Mouse (Mus musculus) adrenal gland, postnatal 36 days (tissue): ENCODE measurements around the gene Tubb4a. TPM values are rescaled to one million over a fixed set of nuclear protein-coding genes. Genes with fewer than 3 reads are reported as not detected.
"Not testable (repeated sequence)": the region's sequence is repeated elsewhere in the genome, so short reads cannot be mapped to it uniquely, and the experiment has no call there.

Source experiments
- DNase-seq, 2 experiments: peaks; one replicate each; pipeline ENCODE4 v3.0.0; 2021; ENCODE audit warnings: mixed read lengths in 1 of 2
- total RNA-seq, 2 experiments: library from RNA; stranded (reverse); gene quantifications; 2 replicates each; pipeline ENCODE4 v1.2.3; 2021

The Tubb4a gene
- total RNA-seq, 2 experiments from 2014 or later: 3.7 to 4.2 TPM

- peak; percentile 33 to 62 for DNase-seq
Observed at GRCm38 (mm10) chr17:57058891-57059485, 28.6 kb downstream of the Tubb4a start, which contains the start of gene Crb3. Gene Crb3 (plus strand): TSS chr17:57059105.

GRCm38 (mm10) chr17:57056246-57056645 lies 31.3 kb downstream of the Tubb4a start:
- DNase-seq: no peak

DNA sequence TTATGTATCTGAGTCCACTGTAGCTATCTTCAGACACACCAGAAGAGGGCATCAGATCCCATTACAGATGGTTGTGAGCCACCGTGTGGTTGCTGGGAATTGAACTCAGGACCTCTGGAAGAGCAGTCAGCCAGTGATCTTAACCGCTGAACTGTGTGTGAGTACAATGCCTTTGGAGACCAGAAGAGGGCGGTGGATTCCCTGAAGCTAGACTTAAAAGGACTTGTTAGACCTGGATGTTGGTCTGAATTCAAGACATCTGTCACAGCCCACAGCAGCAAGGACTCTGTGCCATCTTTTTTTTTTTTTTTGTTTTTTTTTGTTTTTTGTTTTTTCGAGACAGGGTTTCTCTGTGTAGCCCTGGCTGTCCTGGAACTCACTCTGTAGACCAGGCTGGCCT lies 35.9 kb downstream of the Tubb4a start:
- DNase-seq: not testable (repeated sequence)

GRCm38 (mm10) chr17:57048816-57049215 lies 38.8 kb downstream of the Tubb4a start:
- no peak for DNase-seq

DNA sequence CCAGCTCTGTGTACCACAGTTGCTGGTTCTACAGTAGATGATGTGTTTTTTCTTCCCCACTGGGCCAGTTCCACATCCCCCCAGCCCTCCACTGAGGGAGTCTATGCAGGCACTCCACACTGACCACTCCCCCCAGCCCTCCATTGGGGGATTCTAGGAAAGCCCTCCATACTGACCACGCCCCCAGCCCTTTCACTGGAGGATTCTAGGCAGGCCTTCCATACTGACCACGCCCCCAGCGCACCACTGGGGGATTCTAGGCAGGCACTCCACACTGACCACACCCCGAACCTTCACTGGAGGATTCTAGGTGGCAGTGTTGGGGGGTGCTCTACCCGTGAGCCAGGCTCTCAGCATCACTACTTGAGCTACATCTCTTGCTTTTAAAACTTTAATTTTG lies 40.2 kb downstream of the Tubb4a start:
- DNase-seq: no peak

DNA sequence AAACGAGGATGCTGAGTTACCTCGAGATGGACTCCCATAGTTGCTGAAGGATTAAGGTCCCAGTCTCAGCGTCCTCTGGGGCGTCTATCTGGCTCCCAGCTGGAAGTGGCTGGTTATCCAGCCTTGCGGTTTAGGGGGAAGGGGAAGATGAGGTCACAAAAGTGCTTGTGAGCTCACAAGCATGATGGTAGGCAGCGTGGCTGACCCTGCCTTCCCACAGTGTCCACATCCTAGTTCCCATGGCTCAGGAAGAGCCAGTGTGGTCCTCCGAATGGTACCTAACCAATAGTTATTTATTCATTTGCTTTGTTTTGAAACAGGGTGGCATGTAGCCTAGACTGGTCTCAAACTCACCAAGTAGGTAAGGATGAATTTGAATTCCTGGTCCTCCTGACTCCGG lies 46.0 kb downstream of the Tubb4a start, which contains the start of gene Slc25a41:
Slc25a41 (minus strand) TSS at position 101 of the 400 bp plus-strand sequence.
- DNase-seq: no peak

- DNase-seq: no peak
Observed at GRCm38 (mm10) chr17:57038978-57039377, 48.6 kb downstream of the Tubb4a start.

DNA sequence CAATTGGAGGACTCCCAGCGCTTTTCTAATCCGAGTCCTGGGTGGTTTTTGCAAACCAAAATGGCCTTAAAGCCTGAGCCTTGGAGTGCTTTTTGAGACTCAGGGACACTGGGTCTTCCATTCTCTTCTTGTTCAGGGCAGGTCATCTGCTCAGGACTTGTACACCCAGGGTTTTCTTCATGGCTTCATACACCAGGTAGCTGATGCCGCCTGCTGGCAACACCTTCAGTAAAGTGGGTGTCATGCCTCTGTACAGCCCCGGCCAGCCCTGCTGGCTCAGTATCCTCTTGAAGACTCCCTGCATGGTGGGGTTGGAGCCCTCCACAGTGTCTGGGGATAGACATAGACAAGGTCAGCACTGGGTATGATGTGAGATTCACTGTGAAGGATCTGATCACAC lies 54.7 kb downstream of the Tubb4a start:
- no peak for DNase-seq

DNA sequence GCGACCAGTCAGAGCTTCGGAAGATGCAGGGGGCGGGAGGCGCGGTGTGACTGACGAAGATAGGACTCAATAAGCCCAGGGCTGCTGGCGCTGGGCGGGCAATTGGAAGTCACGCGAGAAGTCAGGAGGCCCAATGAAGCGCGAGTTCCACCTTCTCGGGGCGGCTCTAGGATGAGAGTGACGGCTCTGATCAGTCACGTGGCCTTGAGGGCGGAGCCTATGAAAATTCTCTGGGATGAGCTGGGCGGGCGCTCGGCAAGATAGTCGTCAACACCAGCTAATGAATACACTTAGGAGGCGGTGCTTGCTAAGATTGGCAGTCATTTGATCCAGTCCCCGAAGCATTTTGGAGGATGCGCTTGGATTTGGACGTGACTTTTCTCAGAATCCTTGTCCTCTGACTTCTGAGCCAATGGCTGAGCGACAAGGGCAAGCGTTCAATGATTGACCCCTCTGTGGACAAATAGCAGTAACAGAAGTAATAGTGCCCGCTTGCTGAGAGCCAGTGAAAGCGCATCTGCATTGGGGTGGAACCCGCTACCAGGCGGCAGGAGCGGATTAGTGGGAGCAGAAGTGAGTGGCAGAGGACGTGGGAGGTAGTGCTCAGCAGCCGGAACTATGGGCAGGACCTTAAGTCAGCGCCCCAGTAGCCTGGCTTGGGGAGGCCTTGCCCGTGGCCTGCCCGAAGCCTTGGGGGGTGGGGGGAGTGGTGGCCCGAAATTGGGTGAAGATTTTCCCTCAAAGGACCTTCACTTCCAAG lies 55.7 kb downstream of the Tubb4a start:
- DNase-seq: peak; percentile 98 to 99

GRCm38 (mm10) chr17:57030931-57031660 lies 56.5 kb downstream of the Tubb4a start, which contains the start of gene Khsrp:
Gene Khsrp (minus strand): TSS chr17:57031522.
- DNase-seq: peak; percentile 42 to 68

Other genes starting within 250 kb of the Tubb4a start
- under 1 TPM; 0.30 to 0.53 TPM for gene Acsbg2, start 213.3 kb downstream of the Tubb4a start, total RNA-seq
- 10 to 100 TPM in 1 of 2 experiments, 1 to 10 TPM in 1; 4.8 to 12.3 TPM for gene 1700061G19Rik, start 212.3 kb downstream of the Tubb4a start, total RNA-seq
- gene Mllt1, start 152.4 kb downstream of the Tubb4a start, total RNA-seq: 10 to 100 TPM; 32.6 to 35.6 TPM
- under 1 TPM in 1 of 2 experiments, not detected in 1; 0.23 TPM for gene Acer1, start 105.7 kb downstream of the Tubb4a start, total RNA-seq
- gene Clpp, start 97.5 kb downstream of the Tubb4a start, total RNA-seq: 100 to 1,000 TPM; 110 to 114 TPM
- gene Alkbh7, start 90.4 kb downstream of the Tubb4a start, total RNA-seq: 10 to 100 TPM; 50.3 to 83.8 TPM
- gene Pspn, start 87.8 kb downstream of the Tubb4a start, total RNA-seq: 1 to 10 TPM in 1 of 2 experiments, under 1 TPM in 1; 0.76 to 2.7 TPM
- 10 to 100 TPM; 44.3 to 65.3 TPM for gene Gtf2f1, start 76.5 kb downstream of the Tubb4a start, total RNA-seq
- not detected for gene Gm17949, start 76.3 kb downstream of the Tubb4a start, total RNA-seq
- 10 to 100 TPM; 97.1 to 97.2 TPM for gene Khsrp, start 56.3 kb downstream of the Tubb4a start, total RNA-seq
- not detected for gene Slc25a41, start 46.1 kb downstream of the Tubb4a start, total RNA-seq
- under 1 TPM in 1 of 2 experiments, not detected in 1; 0.82 TPM for gene Crb3, start 28.7 kb downstream of the Tubb4a start, total RNA-seq
- 10 to 100 TPM; 76.6 to 80.3 TPM for gene Slc25a23, start 27.9 kb downstream of the Tubb4a start, total RNA-seq
- 1 to 10 TPM; 1.3 to 2.8 TPM for gene Dennd1c, start 9.3 kb downstream of the Tubb4a start, total RNA-seq
- gene Tnfsf9, start 17.5 kb upstream of the Tubb4a start, total RNA-seq: under 1 TPM; 0.23 to 0.40 TPM
- gene Cd70, start 62.0 kb upstream of the Tubb4a start, total RNA-seq: not detected
- under 1 TPM; 0.17 to 0.20 TPM for gene Tnfsf14, start 106.4 kb upstream of the Tubb4a start, total RNA-seq
- gene C3, start 140.4 kb upstream of the Tubb4a start, total RNA-seq: 100 to 1,000 TPM; 231 to 623 TPM
- 10 to 100 TPM; 78.7 to 94.2 TPM for gene Gpr108, start 160.7 kb upstream of the Tubb4a start, total RNA-seq
- gene Trip10, start 161.7 kb upstream of the Tubb4a start, total RNA-seq: 10 to 100 TPM; 50.1 to 52.0 TPM
- 1 to 10 TPM; 2.2 to 2.9 TPM for gene Vav1, start 191.3 kb upstream of the Tubb4a start, total RNA-seq